Mouse (Mus musculus) urinary bladder, postnatal 10 days (tissue): ENCODE results near the gene Olfr1143.

ENCODE experiments used
- DNase-seq: peaks from one replicate; pipeline ENCODE4 v3.0.0; 2022; ENCODE audit warnings: low spot score

The Olfr1143 gene

DNA sequence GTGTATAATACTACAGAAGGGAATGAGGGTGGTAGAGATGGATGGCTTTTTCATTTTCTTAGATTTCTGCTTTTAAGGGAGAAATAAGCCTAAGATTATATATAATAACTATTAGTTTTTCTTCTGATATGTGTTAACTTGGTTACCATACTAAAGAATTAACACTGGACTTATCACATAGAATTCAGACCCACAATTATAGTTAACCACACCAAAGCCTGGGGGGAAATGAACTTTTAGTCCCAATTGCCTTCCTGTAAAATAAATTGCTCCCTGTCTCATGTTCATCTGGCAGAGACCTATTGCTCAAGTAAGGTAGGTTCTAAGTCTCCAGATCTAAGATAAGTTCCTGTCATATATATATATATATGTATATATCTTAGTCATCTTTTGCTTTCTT lies at the start of gene Olfr1143:
TSS of gene Olfr1143 (plus strand) at position 301 of the 400 bp plus-strand sequence.
- DNase-seq: no peak

DNA sequence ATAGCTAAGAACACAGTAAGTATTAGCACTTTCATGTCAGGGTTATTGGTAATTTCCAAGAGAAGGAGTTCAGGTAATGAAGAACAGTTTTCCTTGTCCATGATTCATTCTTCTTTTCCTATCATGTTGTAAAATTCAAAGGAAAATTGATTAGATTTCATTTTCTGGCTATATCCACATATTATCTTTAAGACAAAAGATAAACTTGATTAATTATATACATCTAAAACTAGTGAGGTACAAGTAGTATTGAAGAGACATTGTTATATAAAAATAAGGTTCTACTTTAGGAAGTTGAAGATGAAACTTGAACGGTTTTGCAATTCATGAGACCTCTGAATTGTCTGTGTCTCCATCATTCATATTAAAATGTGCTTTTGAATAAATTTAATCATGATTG lies 46.5 kb upstream of the Olfr1143 start, which contains the start of gene Olfr1141:
TSS of gene Olfr1141 (minus strand) at position 101 of the 400 bp plus-strand sequence.
- no peak for DNase-seq

DNA sequence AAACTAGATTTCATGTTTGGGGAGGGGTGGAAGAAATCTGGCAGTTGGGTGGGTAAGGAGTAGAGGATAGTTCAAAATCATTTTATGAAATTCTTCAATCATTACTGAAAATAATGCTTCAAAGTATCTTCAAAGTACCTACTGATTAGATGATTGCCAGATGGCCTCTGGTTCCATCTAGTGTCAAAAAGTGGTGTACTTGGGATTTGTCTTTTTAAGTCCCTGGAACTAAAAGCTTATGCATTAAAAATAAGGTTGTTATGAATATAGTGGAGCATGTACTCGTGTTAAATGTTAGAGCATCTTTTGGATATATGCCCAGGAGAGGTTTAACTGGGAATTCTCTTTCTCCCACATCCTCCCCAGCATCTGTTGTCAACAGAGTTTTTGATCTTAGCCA lies 24.2 kb upstream of the Olfr1143 start:
- DNase-seq: no peak

DNA sequence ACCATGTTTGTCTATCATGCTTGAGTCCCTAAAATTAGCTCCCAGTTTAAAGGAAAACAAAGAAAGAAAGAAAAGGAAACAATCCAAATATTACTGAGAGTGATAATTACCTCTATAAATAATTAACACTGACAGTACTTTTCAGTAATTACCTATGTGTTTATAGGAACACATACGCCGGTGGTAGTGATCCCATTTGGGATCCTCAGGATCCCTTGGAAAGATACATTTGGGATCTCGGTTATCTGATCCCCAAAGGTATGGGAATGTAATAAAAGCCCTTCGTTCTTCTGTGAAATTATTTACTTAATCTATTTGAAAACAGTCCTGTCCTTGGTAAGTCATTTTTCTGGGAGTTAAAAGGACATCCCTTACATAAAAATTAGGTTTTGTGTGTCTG lies 21.2 kb upstream of the Olfr1143 start, which contains the start of gene Olfr152:
TSS of gene Olfr152 (plus strand) at position 301 of the 400 bp plus-strand sequence.
- DNase-seq: no peak

DNA sequence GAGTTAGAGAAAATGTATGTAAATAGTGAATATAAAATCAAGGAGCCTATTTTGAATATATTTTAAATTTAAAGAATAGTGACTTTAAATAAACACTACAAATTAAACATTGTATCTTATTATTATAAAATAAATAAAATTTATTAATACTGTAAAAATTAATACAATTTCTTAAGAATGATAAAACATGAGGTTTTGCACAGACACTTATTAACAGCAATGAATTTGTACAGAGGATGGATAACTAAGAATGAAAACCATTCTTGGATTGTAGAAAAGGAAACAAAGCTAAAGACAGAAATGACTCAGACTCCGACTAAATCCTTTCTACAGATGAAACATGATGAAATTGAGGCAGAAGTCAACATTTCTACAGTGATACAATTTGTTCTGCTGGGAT lies 9.1 kb downstream of the Olfr1143 start, which contains the start of gene Olfr1145:
TSS of gene Olfr1145 (plus strand) at position 301 of the 400 bp plus-strand sequence.
- no peak for DNase-seq

DNA sequence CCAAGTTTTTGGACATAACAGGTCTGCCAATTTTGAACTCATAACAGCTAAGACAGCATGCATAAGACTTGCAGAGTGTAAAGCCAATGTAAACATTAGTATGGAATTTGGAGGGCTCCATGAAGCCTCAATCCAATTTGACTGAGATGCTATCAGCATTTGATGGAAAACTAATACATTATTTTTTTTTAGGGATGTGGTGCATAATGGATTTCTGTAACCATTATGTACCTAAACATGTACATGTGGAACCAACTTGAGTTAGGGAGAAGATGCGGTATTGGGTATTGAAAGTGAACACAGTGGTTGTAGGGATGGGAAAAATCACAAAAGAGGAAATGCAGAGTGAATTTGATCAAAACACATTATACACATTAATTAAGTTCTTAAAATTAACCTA lies 29.8 kb downstream of the Olfr1143 start, which contains the start of gene Olfr1148:
TSS of gene Olfr1148 (plus strand) at position 301 of the 400 bp plus-strand sequence.
- DNase-seq: no peak

DNA sequence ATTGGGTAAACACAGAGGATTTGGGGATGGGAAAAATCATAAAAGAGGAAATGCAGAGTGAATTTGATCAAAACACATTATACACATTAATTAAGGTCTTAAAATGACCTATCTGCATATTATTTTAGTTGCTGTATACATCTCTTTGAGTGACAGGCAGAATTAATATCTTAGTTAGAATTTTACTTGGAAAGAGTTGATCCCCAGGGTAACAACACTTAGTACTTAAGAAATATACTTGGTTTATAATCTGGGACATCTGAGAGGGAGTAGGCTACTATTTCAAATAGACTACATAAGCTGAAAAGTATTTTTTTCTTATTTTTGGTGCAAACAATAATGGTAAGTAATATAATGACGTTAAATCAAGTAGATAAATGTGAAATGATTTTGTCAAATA lies 43.3 kb downstream of the Olfr1143 start, which contains the start of gene Olfr1150-ps1:
TSS of gene Olfr1150-ps1 (plus strand) at position 301 of the 400 bp plus-strand sequence.
- no peak for DNase-seq
